17 mouse cellular contexts compared by ENCODE assay signal in the genomic region with DNA sequence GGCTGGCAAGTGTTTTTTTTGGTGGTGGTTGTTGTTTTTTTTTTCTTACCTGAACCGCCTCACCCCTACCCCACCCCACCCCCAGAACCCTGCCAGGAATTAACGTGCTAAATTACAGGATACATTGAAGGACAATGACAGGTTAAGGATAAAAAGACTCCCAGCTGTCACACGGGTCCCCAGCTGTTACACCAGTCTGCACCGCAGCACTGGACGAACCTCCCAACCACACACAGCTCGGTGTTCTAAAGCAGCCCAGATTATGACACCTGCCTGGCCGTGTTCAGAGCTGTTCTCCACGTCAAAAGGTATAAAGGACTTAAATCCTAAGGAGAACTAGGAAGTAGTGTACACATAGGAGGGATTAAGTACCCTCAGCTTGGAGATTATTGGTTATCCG. TPM values are rescaled to one million over a fixed set of nuclear protein-coding genes. Genes with fewer than 3 reads are reported as not detected.
DNase-seq lines count a peak whose midpoint lies in the region; ATAC-seq and TF ChIP-seq lines count a peak whose summit lies in the region.
"Had no signal": no experiment of that assay in that cellular context is flagged by ENCODE, and none has a peak within 500 bp of the region (broad histone marks: within the 10 kb centered on the region; RNA-seq: fewer than 3 reads in every experiment).

No protein-coding gene starts in this region.

- H3K9me3 ChIP-seq in heart, embryonic 13.5 days: no peaks in the 10 kb centered on the region
- H3K9me3 ChIP-seq in heart, embryonic 11.5 days (replicated peaks; ENCODE audit: control insufficient read depth, low read length): no peaks in the 10 kb centered on the region
- H3K9me3 ChIP-seq in lung, embryonic 14.5 days (ENCODE audit: low read depth, low read length): no peaks in the 10 kb centered on the region
- no peaks in the 10 kb centered on the region for H3K9me3 ChIP-seq in embryonic facial prominence, embryonic 13.5 days
- no peaks in the 10 kb centered on the region for H3K9me3 ChIP-seq in midbrain, embryonic 14.5 days (ENCODE audit: control insufficient read depth, low read length)
- H3K9me3 ChIP-seq: intestine, embryonic 15.5 days; liver, embryonic 15.5 days; neural tube, embryonic 12.5 days had no signal

- intact Hi-C loops in left cerebral cortex, postnatal 14 days (cut with DNase I): no loop called here

- peaks cover 18% of the 10 kb centered on the region for H3K4me1 ChIP-seq in heart, embryonic 13.5 days
- H3K4me1 ChIP-seq in heart, embryonic 11.5 days (ENCODE audit: control insufficient read depth, insufficient read depth, low read length): peaks cover 18% of the 10 kb centered on the region
- H3K4me1 ChIP-seq in lung, embryonic 14.5 days (ENCODE audit: insufficient read depth): no peaks in the 10 kb centered on the region; the same call in 1 of the 2 replicates
- H3K4me1 ChIP-seq in embryonic facial prominence, embryonic 13.5 days: peaks cover 17% of the 10 kb centered on the region
- peaks cover 28% of the 10 kb centered on the region for H3K4me1 ChIP-seq in midbrain, embryonic 14.5 days (ENCODE audit: control insufficient read depth, insufficient read depth, low read length)
- H3K4me1 ChIP-seq: intestine, embryonic 15.5 days; liver, embryonic 15.5 days; megakaryocyte, embryonic 14.5 days had no signal

- no peak for TF ChIP-seq CTCF in lung, embryonic 14.5 days (IDR thresholded peaks at IDR 0.05; ENCODE audit: low read depth)

- no peaks in the 10 kb centered on the region for H3K27me3 ChIP-seq in heart, embryonic 13.5 days (replicated peaks)
- H3K27me3 ChIP-seq in heart, embryonic 11.5 days (ENCODE audit: control insufficient read depth, insufficient read depth, low read length): no peaks in the 10 kb centered on the region
- H3K27me3 ChIP-seq in lung, embryonic 14.5 days (ENCODE audit: insufficient read depth, low read length): no peaks in the 10 kb centered on the region
- no peaks in the 10 kb centered on the region for H3K27me3 ChIP-seq in embryonic facial prominence, embryonic 13.5 days
- no peaks in the 10 kb centered on the region for H3K27me3 ChIP-seq in midbrain, embryonic 14.5 days (ENCODE audit: control insufficient read depth, insufficient read depth, low read length)
- H3K27me3 ChIP-seq: intestine, embryonic 15.5 days; liver, embryonic 15.5 days; neural tube, embryonic 12.5 days had no signal

- no peak overlapping the region for H3K4me2 ChIP-seq in heart, embryonic 13.5 days
- H3K4me2 ChIP-seq in heart, embryonic 11.5 days: no peak overlapping the region
- H3K4me2 ChIP-seq in lung, embryonic 14.5 days: no peak overlapping the region
- H3K4me2 ChIP-seq in embryonic facial prominence, embryonic 13.5 days: no peak overlapping the region
- H3K4me2 ChIP-seq in midbrain, embryonic 14.5 days (ENCODE audit: low read length): no peak overlapping the region
- H3K4me2 ChIP-seq: intestine, embryonic 15.5 days; liver, embryonic 15.5 days; neural tube, embryonic 12.5 days had no signal

- H3K9ac ChIP-seq in heart, embryonic 13.5 days: no peak overlapping the region
- no peak overlapping the region for H3K9ac ChIP-seq in heart, embryonic 11.5 days (ENCODE audit: low read depth, low read length)
- H3K9ac ChIP-seq in lung, embryonic 14.5 days: no peak overlapping the region
- no peak overlapping the region for H3K9ac ChIP-seq in embryonic facial prominence, embryonic 13.5 days
- no peak overlapping the region for H3K9ac ChIP-seq in midbrain, embryonic 14.5 days (replicated peaks; ENCODE audit: low read length)
- H3K9ac ChIP-seq: intestine, embryonic 15.5 days; liver, embryonic 15.5 days; neural tube, embryonic 12.5 days had no signal

- WGBS in heart, embryonic 13.5 days: 70% methylated on average over 9 of the region's 9 CpGs
- 73% methylated on average over 9 of the region's 9 CpGs for WGBS in heart, embryonic 11.5 days (ENCODE audit: insufficient replicate concordance)
- WGBS in lung, embryonic 14.5 days: 49% methylated on average over 9 of the region's 9 CpGs
- WGBS in embryonic facial prominence, embryonic 13.5 days: 62% methylated on average over 9 of the region's 9 CpGs
- 56% methylated on average over 9 of the region's 9 CpGs for WGBS in midbrain, embryonic 14.5 days

- H3K4me3 ChIP-seq in heart, embryonic 13.5 days: no peak overlapping the region
- no peak overlapping the region for H3K4me3 ChIP-seq in heart, embryonic 11.5 days (ENCODE audit: low read depth, low read length)
- H3K4me3 ChIP-seq in lung, embryonic 14.5 days (ENCODE audit: low read depth, low read length): no peak overlapping the region
- no peak overlapping the region for H3K4me3 ChIP-seq in embryonic facial prominence, embryonic 13.5 days
- H3K4me3 ChIP-seq in midbrain, embryonic 14.5 days (replicated peaks; ENCODE audit: low read depth, low read length): no peak overlapping the region
- H3K4me3 ChIP-seq: intestine, embryonic 15.5 days; liver, embryonic 15.5 days; megakaryocyte, embryonic 14.5 days; neural tube, embryonic 12.5 days had no signal

- H3K36me3 ChIP-seq in heart, embryonic 13.5 days: peaks cover 5% of the 10 kb centered on the region; the same call in 1 of the 2 replicates
- H3K36me3 ChIP-seq in heart, embryonic 11.5 days (ENCODE audit: control insufficient read depth, insufficient read depth, low read length): no peaks in the 10 kb centered on the region
- 0 out of 2 replicates have a peak, but pooled peaks cover 4% of the 10 kb centered on the region for H3K36me3 ChIP-seq in lung, embryonic 14.5 days (ENCODE audit: insufficient read depth)
- peaks cover 3% of the 10 kb centered on the region; the same call in 1 of the 2 replicates for H3K36me3 ChIP-seq in embryonic facial prominence, embryonic 13.5 days
- 0 out of 2 replicates have a peak, but pooled peaks cover 3% of the 10 kb centered on the region for H3K36me3 ChIP-seq in midbrain, embryonic 14.5 days (ENCODE audit: control insufficient read depth, insufficient read depth, low read length)
- H3K36me3 ChIP-seq: intestine, embryonic 15.5 days; liver, embryonic 15.5 days had no signal

- no peak for ATAC-seq in heart, embryonic 13.5 days (ENCODE audit: extremely low read depth, insufficient number of reproducible peaks, low FRiP score, low TSS enrichment)
- no peak for ATAC-seq in heart, embryonic 11.5 days (replicated peaks; ENCODE audit: insufficient number of reproducible peaks, low FRiP score, low TSS enrichment)
- ATAC-seq in lung, embryonic 14.5 days (ENCODE audit: insufficient read depth): peak; percentile 18; the same call in 1 of the 2 replicates
- no peak for ATAC-seq in embryonic facial prominence, embryonic 13.5 days (ENCODE audit: insufficient number of reproducible peaks, insufficient read depth, low FRiP score, low TSS enrichment, low read depth)
- no peak for ATAC-seq in midbrain, embryonic 14.5 days (ENCODE audit: low FRiP score, low TSS enrichment)

- peak overlapping the region; percentile 80 for H3K27ac ChIP-seq in heart, embryonic 13.5 days (replicated peaks)
- no peak overlapping the region for H3K27ac ChIP-seq in heart, embryonic 11.5 days (ENCODE audit: low read depth, low read length)
- H3K27ac ChIP-seq in lung, embryonic 14.5 days (ENCODE audit: low read depth): peak overlapping the region; percentile 91; the same call in 1 of the 2 replicates
- peak overlapping the region; percentile 83 for H3K27ac ChIP-seq in embryonic facial prominence, embryonic 13.5 days
- H3K27ac ChIP-seq in midbrain, embryonic 14.5 days (replicated peaks; ENCODE audit: low read depth, low read length): peak overlapping the region; percentile 46; the same call in 1 of the 2 replicates
- H3K27ac ChIP-seq: intestine, embryonic 15.5 days; kidney, postnatal 0 days; liver, embryonic 15.5 days; neural tube, embryonic 12.5 days had no signal

- DNase-seq in lung, embryonic 14.5 days: no peak
- DNase-seq in lung, postnatal 25 days (ENCODE audit: low spot score): no peak
- DNase-seq in midbrain, embryonic 14.5 days: no peak
- DNase-seq in left cerebral cortex, postnatal 14 days (ENCODE audit: low spot score in 2 of 2): no peak
- DNase-seq: adrenal gland, postnatal 10 days; cerebellum, adult 9-10 months; gastrocnemius, postnatal 10 days; layer of hippocampus, adult 9-11 months; thymus, postnatal 4 days had no signal

RNA-seq across cellular contexts. Expression of a gene that starts 58.0 kb away (rescaled TPM):
- polyA plus RNA-seq in heart, embryonic 13.5 days (2015; fragmentation: Nextera tagmentation; extraction: Ambion mirVana): 63.5 and 70.0 TPM in 2 replicates
- polyA plus RNA-seq in heart, embryonic 11.5 days (2014; fragmentation: Nextera tagmentation; extraction: Ambion mirVana): 82.4 and 89.2 TPM in 2 replicates
- polyA plus RNA-seq in lung, embryonic 14.5 days (2014; fragmentation: Nextera tagmentation; extraction: Ambion mirVana): 91.0 and 95.8 TPM in 2 replicates
- 79.3 and 81.0 TPM in 2 replicates for polyA plus RNA-seq in embryonic facial prominence, embryonic 13.5 days (2015; fragmentation: Nextera tagmentation; extraction: Ambion mirVana)
- 72.0 and 73.1 TPM in 2 replicates for polyA plus RNA-seq in midbrain, embryonic 14.5 days (2014; fragmentation: Nextera tagmentation; extraction: Ambion mirVana)
- total RNA-seq in left cerebral cortex, postnatal 14 days (2021): 10 to 100 TPM; 45.4 to 47.9 TPM
